Comparison of ENCODE assay signal across 16 mouse cellular contexts in genomic region chr11:102288027-102288804, GRCm38 (mm10). TPM values are rescaled to one million over a fixed set of nuclear protein-coding genes. Genes with fewer than 3 reads are reported as not detected.
DNase-seq lines count a peak whose midpoint lies in the region; ATAC-seq and TF ChIP-seq lines count a peak whose summit lies in the region.
"Had no signal": no experiment of that assay in that cellular context is flagged by ENCODE, and none has a peak within 500 bp of the region (broad histone marks: within the 10 kb centered on the region; RNA-seq: fewer than 3 reads in every experiment).

No protein-coding gene starts in this region.

- peaks cover 14% of the 10 kb centered on the region for H3K79me2 ChIP-seq in myocyte (ENCODE audit: control insufficient read depth, insufficient read depth)

- ATAC-seq in heart, postnatal 0 days (ENCODE audit: insufficient read depth, low read depth), result no peak
- no peak for ATAC-seq in midbrain, embryonic 13.5 days
- no peak for ATAC-seq in intestine, postnatal 0 days
- ATAC-seq: midbrain, embryonic 16.5 days had no signal

- DNase-seq in heart, postnatal 0 days (ENCODE audit: low spot score), result no peak
- no peak for DNase-seq in heart, adult 8-10 months (ENCODE audit: low spot score)
- DNase-seq in midbrain, embryonic 10.5 days (ENCODE audit: low spot score), result no peak
- no peak for DNase-seq in retina, embryonic 14.5 days (ENCODE audit: low spot score)
- DNase-seq: adrenal gland, adult 2 months; cerebellum, adult 11 months; heart, postnatal 36 days; kidney, adult 11 months; kidney, postnatal 25 days had no signal

- H3K27me3 ChIP-seq in heart, postnatal 0 days (ENCODE audit: control insufficient read depth, insufficient read depth, low read length), result no peaks in the 10 kb centered on the region
- H3K27me3 ChIP-seq in midbrain, embryonic 10.5 days (ENCODE audit: low read depth, poor library complexity, severe bottlenecking), result no peaks in the 10 kb centered on the region
- no peaks in the 10 kb centered on the region for H3K27me3 ChIP-seq in midbrain, embryonic 13.5 days
- no peaks in the 10 kb centered on the region for H3K27me3 ChIP-seq in intestine, postnatal 0 days (replicated peaks; ENCODE audit: control insufficient read depth, insufficient read depth, low read length)
- no peaks in the 10 kb centered on the region for H3K27me3 ChIP-seq in myocyte (ENCODE audit: control insufficient read depth, insufficient read depth, insufficient read length)
- H3K27me3 ChIP-seq: neural tube, embryonic 13.5 days had no signal

- 81% methylated on average over 8 of the region's 8 CpGs for WGBS in heart, postnatal 0 days
- 90% methylated on average over 8 of the region's 8 CpGs for WGBS in midbrain, embryonic 10.5 days
- WGBS in midbrain, embryonic 13.5 days, result 89% methylated on average over 8 of the region's 8 CpGs
- 81% methylated on average over 8 of the region's 8 CpGs for WGBS in intestine, postnatal 0 days

- no peak overlapping the region for H3K4me3 ChIP-seq in heart, postnatal 0 days (ENCODE audit: low read depth, low read length)
- H3K4me3 ChIP-seq in midbrain, embryonic 10.5 days, result peak overlapping the region; percentile 20
- H3K4me3 ChIP-seq in midbrain, embryonic 13.5 days (replicated peaks), result no peak overlapping the region
- no peak overlapping the region for H3K4me3 ChIP-seq in intestine, postnatal 0 days (ENCODE audit: low read depth, low read length)
- no peak overlapping the region for H3K4me3 ChIP-seq in myocyte
- H3K4me3 ChIP-seq: neural tube, embryonic 13.5 days had no signal

- H3K36me3 ChIP-seq in heart, postnatal 0 days (replicated peaks; ENCODE audit: control insufficient read depth, insufficient read depth, low read length), result peaks cover 49% of the 10 kb centered on the region
- H3K36me3 ChIP-seq in midbrain, embryonic 10.5 days, result peaks cover 62% of the 10 kb centered on the region
- peaks cover 61% of the 10 kb centered on the region for H3K36me3 ChIP-seq in midbrain, embryonic 13.5 days
- peaks cover 50% of the 10 kb centered on the region for H3K36me3 ChIP-seq in intestine, postnatal 0 days (ENCODE audit: control insufficient read depth, insufficient read depth)
- peaks cover 10% of the 10 kb centered on the region for H3K36me3 ChIP-seq in myocyte (ENCODE audit: control insufficient read depth, insufficient read depth)

- no peak for TF ChIP-seq EP300 in heart, postnatal 0 days (IDR thresholded peaks at IDR 0.05; ENCODE audit: low read depth)

- H3K9ac ChIP-seq in heart, postnatal 0 days (replicated peaks; ENCODE audit: low read depth, low read length), result 0 out of 2 replicates have a peak overlapping the region, but pooled peaks have one; percentile 11
- H3K9ac ChIP-seq in midbrain, embryonic 13.5 days (replicated peaks), result no peak overlapping the region
- H3K9ac ChIP-seq in intestine, postnatal 0 days (ENCODE audit: low read depth, low read length), result no peak overlapping the region
- H3K9ac ChIP-seq: neural tube, embryonic 13.5 days had no signal

- TF ChIP-seq POLR2A in myocyte (IDR thresholded peaks at IDR 0.05; ENCODE audit: insufficient read length, low read depth), result peak; percentile 35

- no peak overlapping the region for H3ac ChIP-seq in myocyte (ENCODE audit: control insufficient read depth, insufficient read length)

- H3K4me2 ChIP-seq in heart, postnatal 0 days (ENCODE audit: low read depth, low read length), result no peak overlapping the region
- H3K4me2 ChIP-seq in midbrain, embryonic 13.5 days (replicated peaks), result no peak overlapping the region
- H3K4me2 ChIP-seq in intestine, postnatal 0 days (replicated peaks; ENCODE audit: low read depth), result no peak overlapping the region
- H3K4me2 ChIP-seq in myocyte (ENCODE audit: low read depth), result no peak overlapping the region
- H3K4me2 ChIP-seq: neural tube, embryonic 13.5 days had no signal

- no peak overlapping the region for H3K27ac ChIP-seq in heart, postnatal 0 days (ENCODE audit: low read depth)
- H3K27ac ChIP-seq in midbrain, embryonic 10.5 days (replicated peaks), result no peak overlapping the region
- no peak overlapping the region for H3K27ac ChIP-seq in midbrain, embryonic 13.5 days
- no peak overlapping the region for H3K27ac ChIP-seq in intestine, postnatal 0 days (ENCODE audit: low read depth, low read length)
- H3K27ac ChIP-seq: heart, embryonic 10.5 days; neural tube, embryonic 13.5 days had no signal

- no peaks in the 10 kb centered on the region for H3K9me3 ChIP-seq in heart, postnatal 0 days (replicated peaks; ENCODE audit: control insufficient read depth, low read length)
- H3K9me3 ChIP-seq in midbrain, embryonic 10.5 days (replicated peaks), result no peaks in the 10 kb centered on the region
- H3K9me3 ChIP-seq in midbrain, embryonic 13.5 days, result no peaks in the 10 kb centered on the region
- no peaks in the 10 kb centered on the region for H3K9me3 ChIP-seq in intestine, postnatal 0 days (ENCODE audit: control insufficient read depth)
- H3K9me3 ChIP-seq: G1E; heart, embryonic 10.5 days; neural tube, embryonic 13.5 days had no signal

- H3K4me1 ChIP-seq in heart, postnatal 0 days (ENCODE audit: control insufficient read depth, insufficient read depth), result 0 out of 2 replicates have a peak, but pooled peaks cover 6% of the 10 kb centered on the region
- peaks cover 24% of the 10 kb centered on the region for H3K4me1 ChIP-seq in midbrain, embryonic 10.5 days
- peaks cover 35% of the 10 kb centered on the region for H3K4me1 ChIP-seq in midbrain, embryonic 13.5 days (replicated peaks)
- H3K4me1 ChIP-seq in intestine, postnatal 0 days (replicated peaks; ENCODE audit: control insufficient read depth, insufficient read depth, low read length), result peaks cover 5% of the 10 kb centered on the region; the same call in 1 of the 2 replicates

- no peak for TF ChIP-seq CTCF in heart, postnatal 0 days (IDR thresholded peaks at IDR 0.05; ENCODE audit: low read depth)
- TF ChIP-seq CTCF in intestine, postnatal 0 days (IDR thresholded peaks at IDR 0.05; ENCODE audit: low read depth), result peak; percentile 15; the same call in 1 of the 2 replicates

TF ChIP-seq in myocyte, 11 proteins besides CTCF, POLR2A, EP300 and RAD21:
- peak; percentile 55 for TF ChIP-seq POLR2AphosphoS2 (IDR thresholded peaks at IDR 0.05; ENCODE audit: insufficient read length, low read depth)
- TF ChIP-seq CEBPB (IDR thresholded peaks at IDR 0.05; ENCODE audit: insufficient read depth, poor library complexity, severe bottlenecking), result no peak
- no peak for TF ChIP-seq TCF3 (IDR thresholded peaks at IDR 0.05; ENCODE audit: insufficient read length, low read depth)
- no peak for TF ChIP-seq E2F4 (IDR thresholded peaks at IDR 0.05; ENCODE audit: insufficient read depth)
TF ChIP-seq in myocyte: peak in this region for 1.

RNA-seq across cellular contexts. Expression of gene Tmub2, which starts 3.5 kb away (rescaled TPM):
- total RNA-seq in heart, postnatal 0 days (2014; rRNA removed; ENCODE audit: low replicate concordance), result 57.4 and 61.7 TPM in 2 replicates
- 29.8 and 30.1 TPM in 2 replicates for polyA plus RNA-seq in heart, postnatal 0 days (2015; fragmentation: Nextera tagmentation; extraction: Ambion mirVana)
- 10 to 100 TPM; 27.0 to 28.1 (median 27.6) TPM for total RNA-seq in heart, adult 8-10 months (2022)
- polyA plus RNA-seq in midbrain, embryonic 10.5 days (2016; fragmentation: Nextera tagmentation; extraction: Ambion mirVana), result 51.3 and 60.5 TPM in 2 replicates
- polyA plus RNA-seq in midbrain, embryonic 13.5 days (2015; fragmentation: Nextera tagmentation; extraction: Ambion mirVana), result 79.0 and 83.4 TPM in 2 replicates
- 43.3 and 44.2 TPM in 2 replicates for polyA plus RNA-seq in intestine, postnatal 0 days (2015; fragmentation: Nextera tagmentation; extraction: Ambion mirVana)
- polyA plus RNA-seq in myocyte (2012; fragmentation: generic; extraction: Trizol), result 39.5 TPM

RNA-seq across cellular contexts. Expression of gene Atxn7l3, which starts 8.2 kb away (rescaled TPM):
- total RNA-seq in heart, postnatal 0 days (2014; rRNA removed; ENCODE audit: low replicate concordance), result 32.5 and 36.2 TPM in 2 replicates
- polyA plus RNA-seq in heart, postnatal 0 days (2015; fragmentation: Nextera tagmentation; extraction: Ambion mirVana), result 5.2 and 5.4 TPM in 2 replicates
- total RNA-seq in heart, adult 8-10 months (2022), result 10 to 100 TPM; 17.7 to 21.1 (median 20.1) TPM
- polyA plus RNA-seq in midbrain, embryonic 10.5 days (2016; fragmentation: Nextera tagmentation; extraction: Ambion mirVana), result 13.9 and 16.5 TPM in 2 replicates
- 28.4 and 30.1 TPM in 2 replicates for polyA plus RNA-seq in midbrain, embryonic 13.5 days (2015; fragmentation: Nextera tagmentation; extraction: Ambion mirVana)
- polyA plus RNA-seq in intestine, postnatal 0 days (2015; fragmentation: Nextera tagmentation; extraction: Ambion mirVana), result 8.6 and 10.5 TPM in 2 replicates
- 39.5 TPM for polyA plus RNA-seq in myocyte (2012; fragmentation: generic; extraction: Trizol)

RNA-seq across cellular contexts. Expression of gene Asb16, which starts 19.7 kb away (rescaled TPM):
- total RNA-seq in heart, postnatal 0 days (2014; rRNA removed; ENCODE audit: low replicate concordance), result 0.99 and 1.2 TPM in 2 replicates
- 0.07 TPM in 2 replicates for polyA plus RNA-seq in heart, postnatal 0 days (2015; fragmentation: Nextera tagmentation; extraction: Ambion mirVana)
- total RNA-seq in heart, adult 8-10 months (2022), result 1 to 10 TPM; 1.3 to 1.6 (median 1.5) TPM
- 0.05 TPM in 1 of 2 replicates, not detected in the other for polyA plus RNA-seq in midbrain, embryonic 10.5 days (2016; fragmentation: Nextera tagmentation; extraction: Ambion mirVana)
- polyA plus RNA-seq in midbrain, embryonic 13.5 days (2015; fragmentation: Nextera tagmentation; extraction: Ambion mirVana), result not detected in 2 replicates
- polyA plus RNA-seq in intestine, postnatal 0 days (2015; fragmentation: Nextera tagmentation; extraction: Ambion mirVana), result 0.05 and 0.09 TPM in 2 replicates
- 5.1 TPM for polyA plus RNA-seq in myocyte (2012; fragmentation: generic; extraction: Trizol)
- polyA plus RNA-seq: G1E; neural tube, embryonic 13.5 days had no signal

RNA-seq across cellular contexts. Expression of gene Ubtf, which starts 31.3 kb away (rescaled TPM):
- total RNA-seq in heart, postnatal 0 days (2014; rRNA removed; ENCODE audit: low replicate concordance), result 30.8 and 34.5 TPM in 2 replicates
- polyA plus RNA-seq in heart, postnatal 0 days (2015; fragmentation: Nextera tagmentation; extraction: Ambion mirVana), result 36.5 and 42.5 TPM in 2 replicates
- 10 to 100 TPM; 48.6 to 59.7 (median 52.1) TPM for total RNA-seq in heart, adult 8-10 months (2022)
- 89.6 and 90.3 TPM in 2 replicates for polyA plus RNA-seq in midbrain, embryonic 10.5 days (2016; fragmentation: Nextera tagmentation; extraction: Ambion mirVana)
- 85.2 and 90.3 TPM in 2 replicates for polyA plus RNA-seq in midbrain, embryonic 13.5 days (2015; fragmentation: Nextera tagmentation; extraction: Ambion mirVana)
- 39.6 and 41.9 TPM in 2 replicates for polyA plus RNA-seq in intestine, postnatal 0 days (2015; fragmentation: Nextera tagmentation; extraction: Ambion mirVana)
- 58.6 TPM for polyA plus RNA-seq in myocyte (2012; fragmentation: generic; extraction: Trizol)

RNA-seq across cellular contexts. Expression of gene BC030867, which starts 39.5 kb away (rescaled TPM):
- total RNA-seq in heart, postnatal 0 days (2014; rRNA removed; ENCODE audit: low replicate concordance), result 3.9 and 5.6 TPM in 2 replicates
- polyA plus RNA-seq in heart, postnatal 0 days (2015; fragmentation: Nextera tagmentation; extraction: Ambion mirVana), result 2.2 and 2.9 TPM in 2 replicates
- under 1 TPM; 0.12 to 0.23 (median 0.18) TPM for total RNA-seq in heart, adult 8-10 months (2022)
- 25.8 and 27.3 TPM in 2 replicates for polyA plus RNA-seq in midbrain, embryonic 10.5 days (2016; fragmentation: Nextera tagmentation; extraction: Ambion mirVana)
- polyA plus RNA-seq in midbrain, embryonic 13.5 days (2015; fragmentation: Nextera tagmentation; extraction: Ambion mirVana), result 4.6 and 5.6 TPM in 2 replicates
- polyA plus RNA-seq in intestine, postnatal 0 days (2015; fragmentation: Nextera tagmentation; extraction: Ambion mirVana), result 2.7 and 3.4 TPM in 2 replicates
- polyA plus RNA-seq in myocyte (2012; fragmentation: generic; extraction: Trizol), result 4.4 TPM
